Mouse (Mus musculus): Measurements from ENCODE around the gene Prr14l. TPM values are rescaled to one million over a fixed set of nuclear protein-coding genes. Genes with fewer than 3 reads are reported as not detected.
"Not testable (repeated sequence)": the region's sequence is repeated elsewhere in the genome, so short reads cannot be mapped to it uniquely, and the experiment has no call there.

Gene Prr14l
- polyA plus RNA-seq, 1 experiment from 2014 or later, result 17.5 TPM

- DNase-seq (ENCODE audit: low spot score), result no peak
- no peaks in the 10 kb centered on the region for H3K9me3 ChIP-seq
- H3K36me3 ChIP-seq, result peaks cover 33% of the 10 kb centered on the region
- H3K4me3 ChIP-seq, result no peak overlapping the region
- H3K27me3 ChIP-seq (ENCODE audit: insufficient read depth, poor library complexity, severe bottlenecking), result no peaks in the 10 kb centered on the region
- peaks cover 45% of the 10 kb centered on the region for H3K4me1 ChIP-seq
- no peak overlapping the region for H3K27ac ChIP-seq
- 72% methylated on average over 9 of the region's 9 CpGs for WGBS
Observed at GRCm38 (mm10) chr5:32742149-32742548, 111.9 kb downstream of the Prr14l start.

- 84% methylated on average over 4 of the region's 4 CpGs for WGBS
- Histone ChIP-seq H3K4me1 (peaks cover 38% of the 10 kb centered on the region), H3K36me3 (peaks cover 40% of the 10 kb centered on the region)
- not testable (repeated sequence) for DNase-seq (ENCODE audit: low spot score); H3K9me3 ChIP-seq; H3K27me3 ChIP-seq (ENCODE audit: insufficient read depth, poor library complexity, severe bottlenecking); H3K4me3 ChIP-seq; H3K27ac ChIP-seq
Observed at GRCm38 (mm10) chr5:32741377-32741776, 112.7 kb downstream of the Prr14l start.

GRCm38 (mm10) chr5:32740850-32741249 is 113.2 kb downstream of the Prr14l start:
- not testable (repeated sequence) for DNase-seq (ENCODE audit: low spot score); H3K27ac ChIP-seq; H3K4me3 ChIP-seq; H3K27me3 ChIP-seq (ENCODE audit: insufficient read depth, poor library complexity, severe bottlenecking); H3K9me3 ChIP-seq
- 88% methylated on average over 8 of the region's 8 CpGs for WGBS
- Histone ChIP-seq H3K36me3 (peaks cover 44% of the 10 kb centered on the region), H3K4me1 (peaks cover 33% of the 10 kb centered on the region)

- Histone ChIP-seq H3K4me1 (peaks cover 26% of the 10 kb centered on the region), H3K9me3 (no peaks in the 10 kb centered on the region), H3K36me3 (peaks cover 51% of the 10 kb centered on the region), H3K27me3 (ENCODE audit: insufficient read depth, poor library complexity, severe bottlenecking) (no peaks in the 10 kb centered on the region), H3K4me3 (no peak overlapping the region), H3K27ac (no peak overlapping the region)
- no peak for DNase-seq (ENCODE audit: low spot score)
- WGBS, result 91% methylated on average over 3 of the region's 3 CpGs
Observed at GRCm38 (mm10) chr5:32740138-32740537, 113.9 kb downstream of the Prr14l start.

Other genes with a start within 250 kb of the Prr14l start
- 27.8 and 28.6 TPM in 2 replicates for gene Yes1, start 243.1 kb downstream of the Prr14l start, polyA plus RNA-seq (2016; fragmentation: Nextera tagmentation; extraction: Ambion mirVana)
- gene Pisd, start 68.6 kb downstream of the Prr14l start, polyA plus RNA-seq (2016; fragmentation: Nextera tagmentation; extraction: Ambion mirVana), result 60.5 and 65.5 TPM in 2 replicates
- not detected in 2 replicates for gene Gm20671, start 27.1 kb downstream of the Prr14l start, polyA plus RNA-seq (2016; fragmentation: Nextera tagmentation; extraction: Ambion mirVana)
- 24.4 and 25.0 TPM in 2 replicates for gene Depdc5, start 9.4 kb upstream of the Prr14l start, polyA plus RNA-seq (2016; fragmentation: Nextera tagmentation; extraction: Ambion mirVana)
- 471 and 500 TPM in 2 replicates for gene Ywhah, start 164.6 kb upstream of the Prr14l start, polyA plus RNA-seq (2016; fragmentation: Nextera tagmentation; extraction: Ambion mirVana)
- gene Slc5a1, start 250.0 kb upstream of the Prr14l start, polyA plus RNA-seq (2016; fragmentation: Nextera tagmentation; extraction: Ambion mirVana), result not detected in 2 replicates